Mouse (Mus musculus) right cerebral cortex, postnatal 14 days (tissue): Measurements from ENCODE around the gene Ndn.

ENCODE experiments used
- DNase-seq: peaks from one replicate; pipeline ENCODE4 v3.0.0; 2022

The Ndn gene

DNA sequence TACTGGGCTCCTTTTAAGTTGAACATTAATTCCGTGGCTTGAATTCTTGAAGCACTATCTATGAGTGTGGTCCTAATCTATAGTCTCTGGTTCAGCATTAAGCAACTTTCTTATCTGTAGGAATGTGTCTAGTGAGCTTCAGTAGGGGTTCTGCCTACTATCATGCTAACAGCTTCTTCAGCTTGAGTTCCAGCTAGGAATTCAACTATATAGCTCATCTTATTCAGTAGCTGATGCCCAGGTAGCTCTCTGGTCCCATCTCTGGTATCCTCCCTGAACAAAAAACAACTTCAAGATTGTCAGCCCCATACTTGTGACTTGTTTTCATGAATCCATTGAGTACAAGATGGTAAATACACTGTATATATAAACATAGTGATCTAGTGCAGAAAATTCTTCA lies at the start of gene Ndn:
TSS of gene Ndn (plus strand) at position 301 of the 400 bp plus-strand sequence.
- DNase-seq, result no peak

DNA sequence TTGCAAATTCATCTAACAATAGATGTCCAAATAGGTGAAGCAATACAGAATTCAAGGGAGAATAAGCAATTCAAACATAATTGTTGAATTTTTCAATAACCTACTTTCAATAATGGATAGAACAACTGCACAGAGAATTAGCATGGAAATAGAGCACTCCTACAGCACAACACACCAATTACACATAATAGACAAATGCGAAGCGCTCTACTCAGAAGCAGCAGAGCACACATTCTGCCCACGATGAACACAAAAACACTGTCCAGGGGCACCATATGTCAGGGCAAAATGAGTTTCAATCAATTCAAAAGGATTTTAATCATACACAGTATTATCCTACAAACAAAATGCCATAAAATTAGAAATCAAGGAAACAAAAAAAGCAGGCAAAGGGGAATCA lies 43.9 kb upstream of the Ndn start:
- DNase-seq, result no peak

DNA sequence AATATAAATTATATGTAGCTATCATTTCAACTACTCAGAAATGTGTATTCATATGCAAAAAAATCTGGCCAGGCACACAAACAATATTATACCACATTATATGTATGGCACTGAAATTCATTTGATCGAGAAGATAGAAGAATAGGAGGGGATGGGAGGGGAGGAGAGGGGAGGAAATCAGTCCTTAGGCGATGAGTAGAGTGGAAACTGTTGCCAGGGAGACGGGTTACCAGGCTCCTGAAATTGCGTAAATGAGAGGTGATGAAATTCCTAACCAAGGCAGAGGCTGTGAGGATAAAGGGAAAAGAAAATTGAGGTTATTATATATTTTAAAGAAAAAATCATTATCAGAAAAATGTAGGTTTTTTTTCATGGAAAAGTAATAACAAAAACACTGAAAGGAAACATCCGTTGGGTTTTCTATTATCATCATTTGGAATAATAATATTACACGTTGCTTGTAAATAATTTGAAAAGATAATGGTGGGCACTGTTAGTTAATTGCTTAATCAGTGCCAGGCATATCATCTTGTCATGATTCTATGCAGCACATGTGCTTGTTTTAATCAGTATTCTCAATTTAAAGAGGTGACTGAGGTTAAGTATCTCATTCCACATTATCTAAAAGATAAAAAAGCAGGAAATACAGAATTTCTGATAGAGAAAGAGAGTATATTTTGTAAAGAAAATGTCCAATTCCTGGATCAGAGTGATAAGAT lies 39.3 kb upstream of the Ndn start:
- no peak for DNase-seq

DNA sequence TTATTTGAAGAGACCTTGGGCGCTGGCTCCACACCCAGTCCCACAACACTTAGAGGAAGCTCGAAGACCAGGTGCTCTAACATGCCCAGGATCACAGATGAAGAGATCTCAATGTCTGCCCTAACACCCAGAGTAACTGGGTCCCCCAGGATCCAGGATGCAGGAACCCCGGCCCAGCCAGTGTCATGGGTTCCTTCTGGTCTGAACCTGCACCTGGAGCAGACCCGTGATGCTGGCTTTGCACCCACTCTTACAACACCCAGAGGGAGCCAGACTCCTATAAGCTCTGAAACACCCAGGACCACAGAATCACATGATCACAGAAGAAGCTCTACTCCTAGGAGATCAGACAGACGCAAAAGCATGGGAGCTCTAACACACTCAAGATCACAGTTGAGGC lies 29.6 kb upstream of the Ndn start:
- no peak for DNase-seq

DNA sequence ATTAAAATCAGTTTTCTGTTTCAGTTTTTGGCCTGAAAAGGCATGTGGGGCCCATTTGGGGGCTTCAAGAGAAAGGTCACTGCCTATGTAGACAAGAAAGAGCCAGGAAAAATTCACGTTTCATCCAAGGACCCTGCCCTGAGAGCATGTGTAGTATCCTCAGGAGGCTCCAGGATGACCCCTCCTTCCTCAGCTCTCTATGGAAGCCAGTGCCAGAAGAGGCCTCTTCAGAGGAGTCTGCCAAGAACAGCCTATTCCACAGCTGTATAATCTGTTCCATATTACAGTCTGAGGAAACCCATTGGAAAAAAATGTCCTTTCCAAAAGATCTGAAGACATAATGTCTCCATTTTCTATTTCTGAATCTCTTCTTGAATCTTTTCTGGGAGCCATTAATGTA lies 958 bp upstream of the Ndn start:
- no peak for DNase-seq

DNA sequence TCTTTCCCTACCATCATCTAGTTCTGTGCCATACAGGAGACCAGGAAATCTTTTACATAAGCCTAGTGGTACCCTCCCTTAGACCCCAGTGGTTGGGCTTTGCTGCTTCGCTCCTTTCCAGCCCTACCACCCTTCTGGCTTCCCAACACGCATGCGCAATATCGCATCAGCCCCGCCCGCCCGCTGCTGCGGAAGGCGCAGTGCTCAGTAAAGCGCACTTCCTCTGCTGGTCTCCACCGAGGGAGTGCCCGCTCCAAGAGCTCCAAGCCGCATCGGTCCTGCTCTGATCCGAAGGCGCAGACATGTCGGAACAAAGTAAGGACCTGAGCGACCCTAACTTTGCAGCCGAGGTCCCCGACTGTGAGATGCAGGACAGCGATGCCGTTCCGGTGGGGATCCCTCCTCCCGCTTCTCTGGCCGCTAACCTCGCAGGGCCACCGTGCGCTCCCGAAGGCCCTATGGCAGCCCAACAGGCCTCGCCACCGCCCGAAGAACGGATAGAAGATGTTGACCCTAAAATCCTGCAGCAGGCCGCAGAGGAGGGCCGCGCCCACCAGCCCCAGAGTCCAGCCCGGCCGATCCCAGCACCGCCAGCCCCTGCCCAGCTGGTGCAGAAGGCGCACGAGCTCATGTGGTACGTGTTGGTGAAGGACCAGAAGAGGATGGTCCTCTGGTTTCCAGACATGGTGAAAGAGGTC lies 1.9 kb downstream of the Ndn start:
- peak; percentile 80 for DNase-seq

DNA sequence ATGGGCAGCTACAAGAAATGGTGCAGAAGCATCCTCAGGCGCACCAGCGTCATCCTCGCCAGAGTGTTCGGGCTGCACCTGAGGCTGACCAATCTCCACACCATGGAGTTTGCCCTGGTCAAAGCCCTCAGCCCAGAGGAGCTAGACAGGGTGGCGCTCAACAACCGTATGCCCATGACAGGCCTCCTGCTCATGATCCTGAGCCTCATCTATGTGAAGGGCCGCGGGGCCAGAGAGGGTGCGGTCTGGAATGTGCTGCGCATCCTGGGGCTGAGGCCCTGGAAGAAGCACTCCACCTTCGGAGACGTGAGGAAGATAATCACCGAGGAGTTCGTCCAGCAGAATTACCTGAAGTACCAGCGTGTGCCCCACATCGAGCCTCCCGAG lies 2.4 kb downstream of the Ndn start:
- peak; percentile 3 for DNase-seq

DNA sequence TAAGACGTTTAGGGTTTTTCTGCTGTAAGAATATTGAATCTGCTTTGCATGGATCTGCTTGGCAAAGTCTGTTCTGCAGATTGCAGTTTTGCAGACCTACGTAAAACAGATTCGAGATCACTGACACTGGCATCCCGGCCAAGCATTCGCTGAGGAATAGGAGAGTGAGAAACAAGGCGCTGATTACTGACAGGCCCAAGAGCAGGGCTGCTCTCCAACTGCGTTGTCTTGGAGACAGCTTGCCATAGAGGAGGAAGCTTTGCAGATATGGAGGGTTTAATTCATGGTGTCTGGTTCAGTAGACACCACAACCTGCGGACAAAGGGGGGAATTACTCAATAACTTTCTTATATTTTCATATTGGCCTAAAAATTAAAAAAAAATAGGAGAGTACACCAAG lies 4.9 kb downstream of the Ndn start:
- peak; percentile 4 for DNase-seq

DNA sequence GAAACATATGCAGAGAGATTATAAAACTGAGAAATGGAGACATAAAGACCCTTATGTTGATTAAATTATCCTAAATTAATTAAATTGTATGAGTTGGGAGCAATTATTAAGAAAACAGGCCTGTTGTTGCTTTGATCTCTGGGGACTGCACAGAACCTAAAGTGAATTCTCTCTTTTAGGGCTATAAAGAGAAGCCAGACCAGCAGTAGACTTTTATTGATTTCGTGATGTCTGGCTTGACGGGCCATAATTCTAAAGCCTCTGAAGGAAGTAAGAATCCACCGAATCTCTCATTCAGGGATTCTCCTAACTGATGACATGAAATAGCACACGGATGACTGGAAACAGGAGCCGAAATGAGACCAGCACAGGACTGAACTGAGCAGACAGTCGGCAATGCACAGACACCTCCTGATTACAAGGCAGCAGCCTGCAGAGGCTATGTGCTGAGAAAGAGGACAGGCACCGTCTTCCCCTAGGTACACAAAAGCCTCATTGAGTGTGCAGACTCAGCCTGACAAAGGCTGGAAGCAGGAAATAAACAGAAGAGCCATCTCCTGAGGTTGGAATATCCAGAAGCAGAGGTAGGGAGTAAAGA lies 18.8 kb downstream of the Ndn start:
- DNase-seq, result no peak

DNA sequence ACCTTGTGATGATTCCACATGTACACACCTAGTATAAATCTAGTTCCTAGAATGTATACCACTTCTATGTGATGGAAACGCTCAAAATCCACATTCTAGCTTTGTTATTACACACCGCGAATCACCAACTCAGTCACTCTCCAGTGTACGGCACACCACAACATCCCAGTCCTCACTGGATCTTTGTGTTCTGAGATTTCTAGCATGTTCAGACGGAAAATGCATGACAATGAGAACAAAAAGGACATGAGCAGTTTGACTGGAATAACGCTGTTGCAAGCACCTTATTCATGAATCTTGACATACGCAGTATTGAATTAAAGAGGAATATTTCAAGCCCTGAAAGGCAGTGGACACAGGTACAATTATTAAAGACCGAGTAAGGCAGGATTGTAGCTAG lies 20.4 kb downstream of the Ndn start:
- DNase-seq, result no peak

DNA sequence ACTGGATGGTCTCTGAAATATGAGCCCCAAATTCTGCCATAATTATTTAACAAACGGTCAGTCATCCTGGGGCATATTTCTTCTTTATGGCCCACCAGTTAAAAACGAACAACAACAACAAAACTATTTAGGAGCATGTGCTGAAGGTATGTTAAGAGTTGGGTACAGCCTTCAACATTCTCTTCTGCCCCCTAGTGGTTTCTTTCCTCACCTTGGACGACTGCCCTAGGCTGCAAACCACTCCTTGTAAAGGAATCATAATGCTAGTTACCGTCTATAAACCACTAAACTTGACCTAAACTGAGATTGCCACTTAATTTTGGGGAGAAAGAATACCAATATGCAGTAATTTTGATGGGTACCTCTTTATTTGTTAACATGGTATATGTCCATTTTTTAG lies 29.3 kb downstream of the Ndn start:
- DNase-seq, result no peak

DNA sequence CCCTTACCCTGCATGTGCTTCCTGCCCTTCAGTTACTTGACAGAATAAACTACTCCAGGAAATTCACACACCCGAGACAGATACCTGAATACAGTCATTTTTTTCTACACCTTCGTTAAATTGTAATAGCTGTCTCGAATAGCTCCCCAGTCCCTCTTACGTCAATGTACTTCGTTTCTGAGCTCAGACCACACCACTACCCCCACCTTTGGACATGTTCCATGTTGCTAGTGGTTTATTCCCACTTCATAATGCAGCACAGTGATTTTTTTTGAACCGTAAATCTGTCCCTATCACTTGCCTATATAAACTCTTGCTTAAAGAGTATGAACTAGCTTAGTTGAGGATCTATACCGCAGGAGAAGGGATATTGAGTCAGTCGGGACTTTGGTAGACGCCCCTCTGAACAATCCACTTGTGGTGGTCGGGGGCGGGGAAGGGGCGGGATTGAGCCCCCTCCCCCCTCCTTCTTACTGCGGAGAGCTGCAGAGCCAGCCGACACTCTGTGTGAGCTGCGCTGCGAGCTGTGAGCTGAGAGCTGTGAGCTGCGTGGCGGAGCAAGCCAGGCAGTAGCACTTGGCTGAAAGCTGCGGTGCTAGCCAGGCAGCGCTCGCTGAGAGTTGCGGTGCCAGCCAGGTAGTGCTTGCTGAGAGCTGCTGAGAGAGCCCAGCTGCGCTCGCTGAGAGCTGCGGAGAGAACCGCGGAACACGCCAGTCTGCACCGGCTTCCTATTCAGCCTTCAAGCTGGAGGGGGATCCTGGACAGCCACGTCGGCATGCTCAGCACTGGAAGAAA lies 30.3 kb downstream of the Ndn start, which contains the start of gene Magel2:
TSS of gene Magel2 (plus strand) at position 501 of the 795 bp plus-strand sequence.
- DNase-seq, result peak; percentile 22

DNA sequence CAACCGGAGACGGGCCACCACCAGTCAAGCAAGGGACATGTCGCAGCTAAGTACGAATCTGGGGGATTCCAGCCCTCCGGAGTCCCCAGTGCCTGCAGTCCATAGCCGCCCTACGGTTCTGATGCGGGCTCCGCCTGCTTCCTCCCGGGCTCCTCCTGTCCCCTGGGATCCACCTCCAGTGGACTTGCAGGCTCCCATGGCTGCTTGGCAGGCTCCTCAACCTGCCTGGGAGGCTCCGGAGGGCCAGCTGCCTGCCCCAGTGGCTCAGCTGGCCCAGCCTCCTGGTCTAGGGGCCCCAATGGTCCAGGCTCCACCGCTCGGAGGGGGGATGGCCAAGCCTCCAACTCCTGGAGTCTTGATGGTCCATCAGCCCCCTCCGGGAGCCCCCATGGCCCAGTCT lies 30.9 kb downstream of the Ndn start:
- no peak for DNase-seq

DNA sequence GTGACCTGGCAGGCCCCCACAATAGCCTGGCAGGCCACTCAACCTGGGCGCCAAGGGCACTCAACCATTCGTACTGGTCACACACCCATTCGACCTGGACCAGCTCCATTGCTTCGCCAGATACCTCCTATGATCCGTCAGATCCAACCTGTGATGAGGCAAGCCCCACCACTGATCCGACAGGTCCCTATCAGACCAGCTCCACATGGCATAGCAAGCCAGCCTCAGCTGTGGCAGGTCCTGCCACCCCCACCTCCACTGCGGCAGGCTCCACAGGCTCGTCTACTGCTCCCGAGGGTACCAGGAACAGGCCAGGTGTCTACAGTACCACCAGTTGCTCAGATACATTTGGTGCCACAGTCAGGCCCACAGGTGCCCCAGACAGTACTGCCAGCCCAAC lies 32.2 kb downstream of the Ndn start:
- DNase-seq, result no peak

DNA sequence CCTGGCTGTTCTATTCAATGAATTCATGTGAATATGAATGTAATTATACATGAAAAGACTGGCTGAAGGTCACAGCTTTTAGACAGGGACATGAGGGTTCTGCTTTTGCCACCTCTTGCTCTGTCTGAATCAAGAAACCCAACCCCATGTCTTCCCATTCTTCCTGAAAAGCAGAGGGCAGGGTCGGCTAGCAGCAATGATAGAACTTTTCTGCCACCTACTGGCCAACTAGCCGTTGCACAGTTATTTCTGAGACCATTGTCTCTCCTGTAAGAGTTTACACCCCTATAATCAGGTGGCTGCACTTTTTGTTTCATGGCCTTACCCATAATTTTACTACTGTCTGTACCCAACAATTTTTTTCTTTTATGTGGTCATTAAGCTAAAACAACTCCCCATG lies 36.0 kb downstream of the Ndn start:
- no peak for DNase-seq

DNA sequence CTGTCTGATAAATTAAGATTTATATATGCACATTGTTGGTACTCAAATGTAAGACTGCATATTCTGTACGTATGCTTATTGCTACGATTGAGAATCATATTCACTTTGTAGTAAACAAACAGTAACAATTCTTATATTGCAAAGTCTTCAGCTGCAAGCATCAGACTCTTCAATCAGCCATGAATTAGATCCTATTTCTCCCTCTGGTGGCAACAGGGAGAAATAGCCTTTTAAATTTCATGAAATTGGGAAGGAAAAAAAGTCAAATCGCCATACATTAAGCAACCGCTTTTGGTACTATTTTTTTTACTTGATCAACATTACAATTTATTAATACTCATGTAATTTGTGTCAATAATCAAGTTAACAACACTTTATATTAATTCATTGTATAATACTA lies 41.9 kb downstream of the Ndn start:
- DNase-seq, result no peak

DNA sequence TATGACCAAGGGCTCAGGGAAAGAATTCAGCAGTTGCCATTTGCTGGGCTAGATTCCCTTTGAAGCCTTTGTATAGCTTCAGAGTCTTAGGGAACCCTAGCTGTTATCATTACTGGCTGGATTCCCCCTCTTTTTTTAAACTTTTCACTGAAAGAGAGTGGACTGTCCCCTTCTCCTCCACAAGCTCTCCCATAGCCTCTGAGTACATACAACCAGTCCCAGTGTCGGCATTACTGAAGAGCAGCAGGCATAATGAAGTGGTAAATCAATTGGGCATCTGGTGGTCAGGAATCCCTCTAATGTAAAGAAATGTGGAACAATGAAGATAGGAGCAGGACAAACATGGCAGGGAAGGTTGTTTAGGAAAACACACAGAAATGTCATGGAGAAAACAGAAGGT lies 45.8 kb downstream of the Ndn start:
- DNase-seq, result no peak
